25 mouse cellular contexts compared by ENCODE assay signal in genomic region chr16:13951245-13951644, GRCm38 (mm10). TPM values are rescaled to one million over a fixed set of nuclear protein-coding genes. Genes with fewer than 3 reads are reported as not detected.
DNase-seq lines count a peak whose midpoint lies in the region; ATAC-seq and TF ChIP-seq lines count a peak whose summit lies in the region.
"Had no signal": no experiment of that assay in that cellular context is flagged by ENCODE, and none has a peak within 500 bp of the region (broad histone marks: within the 10 kb centered on the region; RNA-seq: fewer than 3 reads in every experiment).

No protein-coding gene starts in this region.

- H3K9me3 ChIP-seq in ES-Bruce4 (replicated peaks; ENCODE audit: control insufficient read depth, insufficient read depth, low read length, poor library complexity, severe bottlenecking) (peaks cover 7% of the 10 kb centered on the region; the same call in 1 of the 2 replicates), ES-E14 (ENCODE audit: control insufficient read depth, insufficient read depth, low read depth, low read length) (peaks cover 2% of the 10 kb centered on the region; the same call in 1 of the 2 replicates)
- no peaks in the 10 kb centered on the region for H3K9me3 ChIP-seq in midbrain, embryonic 14.5 days (ENCODE audit: control insufficient read depth, low read length)
- no peaks in the 10 kb centered on the region for H3K9me3 ChIP-seq in heart, embryonic 11.5 days (replicated peaks; ENCODE audit: control insufficient read depth, low read length)
- H3K9me3 ChIP-seq: embryonic facial prominence, embryonic 10.5 days; embryonic facial prominence, embryonic 12.5 days; forebrain, embryonic 13.5 days; forebrain, embryonic 15.5 days; G1E had no signal

- no peak overlapping the region for H3K4me2 ChIP-seq in midbrain, embryonic 14.5 days (ENCODE audit: low read length)
- no peak overlapping the region for H3K4me2 ChIP-seq in heart, embryonic 11.5 days
- H3K4me2 ChIP-seq: embryonic facial prominence, embryonic 12.5 days; forebrain, embryonic 13.5 days; forebrain, embryonic 15.5 days had no signal

- 74% methylated on average over 3 of the region's 3 CpGs for WGBS in midbrain, embryonic 14.5 days
- 64% methylated on average over 3 of the region's 3 CpGs for WGBS in heart, embryonic 11.5 days (ENCODE audit: insufficient replicate concordance)

- peak; percentile 95 for TF ChIP-seq EP300 in ES-Bruce4 (IDR thresholded peaks at IDR 0.05; ENCODE audit: insufficient read depth, low read depth, low read length)

- DNase-seq in 416B (ENCODE audit: low read depth) (peak; percentile 5), ES-E14 (ENCODE audit: low read depth, low spot score) (no peak), WW6 (ENCODE audit: low read depth, low spot score) (peak; percentile 14)
- no peak for DNase-seq in B cell, adult 2 months
- no peak for DNase-seq in right cerebral cortex, adult 18-20 months
- DNase-seq in midbrain, embryonic 14.5 days, result no peak
- DNase-seq: adrenal gland, adult 2 months; adrenal gland, postnatal 10 days; adrenal gland, postnatal 25 days; cerebellum, adult 11 months; cerebellum, adult 18-20 months; cerebellum, adult 8-10 months; cerebellum, adult 9-11 months; cerebellum, postnatal 25 days; forebrain, postnatal 0 days had no signal

- H3K4me1 ChIP-seq in ES-Bruce4 (ENCODE audit: control insufficient read depth, insufficient read depth, low read length), result peaks cover 2% of the 10 kb centered on the region
- H3K4me1 ChIP-seq in ES-E14 (ENCODE audit: control insufficient read depth in 2 of 2, insufficient read depth in 2 of 2, low read length in 2 of 2, poor library complexity in 1 of 2), result peaks cover 0 to 8% of the 10 kb centered on the region in 2 experiments; a peak in 2 of 4 replicates
- no peaks in the 10 kb centered on the region for H3K4me1 ChIP-seq in midbrain, embryonic 14.5 days (ENCODE audit: control insufficient read depth, insufficient read depth, low read length)
- H3K4me1 ChIP-seq in heart, embryonic 11.5 days (ENCODE audit: control insufficient read depth, insufficient read depth, low read length), result no peaks in the 10 kb centered on the region
- H3K4me1 ChIP-seq: embryonic facial prominence, embryonic 10.5 days; embryonic facial prominence, embryonic 12.5 days; forebrain, embryonic 13.5 days; forebrain, embryonic 15.5 days had no signal

- in situ Hi-C loops in ES-E14 (cut with MboI; ENCODE audit: low sequenced_read_pairs in 2 of 2, unreplicated experiment in 2 of 2), result no loop called here

- no peaks in the 10 kb centered on the region for H3K36me3 ChIP-seq in ES-Bruce4 (ENCODE audit: control insufficient read depth, insufficient read depth, low read length, poor library complexity, severe bottlenecking)
- peaks cover 5% of the 10 kb centered on the region; the same call in 1 of the 2 replicates for H3K36me3 ChIP-seq in ES-E14 (ENCODE audit: control insufficient read depth, insufficient read depth, low read length, poor library complexity, severe bottlenecking)
- H3K36me3 ChIP-seq in midbrain, embryonic 14.5 days (ENCODE audit: control insufficient read depth, insufficient read depth, low read length), result 0 out of 2 replicates have a peak, but pooled peaks cover 2% of the 10 kb centered on the region
- no peaks in the 10 kb centered on the region for H3K36me3 ChIP-seq in heart, embryonic 11.5 days (ENCODE audit: control insufficient read depth, insufficient read depth, low read length)
- H3K36me3 ChIP-seq: embryonic facial prominence, embryonic 10.5 days; embryonic facial prominence, embryonic 12.5 days; forebrain, embryonic 15.5 days; G1E had no signal

- ATAC-seq in midbrain, embryonic 14.5 days (ENCODE audit: low FRiP score, low TSS enrichment), result no peak
- ATAC-seq in heart, embryonic 11.5 days (replicated peaks; ENCODE audit: insufficient number of reproducible peaks, low FRiP score, low TSS enrichment), result no peak
- ATAC-seq: forebrain, embryonic 13.5 days; forebrain, embryonic 15.5 days; forebrain, postnatal 0 days; Patski had no signal

- no peak for TF ChIP-seq CTCF in ES-Bruce4 (IDR thresholded peaks at IDR 0.05; ENCODE audit: low read depth, low read length)

- H3K4me3 ChIP-seq in ES-Bruce4 (ENCODE audit: low read depth, low read length), result no peak overlapping the region
- no peak overlapping the region for H3K4me3 ChIP-seq in ES-E14 (ENCODE audit: insufficient read depth in 1 of 2, low read depth in 1 of 2, low read length in 2 of 2, poor library complexity in 1 of 2, severe bottlenecking in 1 of 2)
- no peak overlapping the region for H3K4me3 ChIP-seq in midbrain, embryonic 14.5 days (replicated peaks; ENCODE audit: low read depth, low read length)
- H3K4me3 ChIP-seq in heart, embryonic 11.5 days (ENCODE audit: low read depth, low read length), result no peak overlapping the region
- H3K4me3 ChIP-seq: embryonic facial prominence, embryonic 10.5 days; embryonic facial prominence, embryonic 12.5 days; forebrain, embryonic 13.5 days; forebrain, embryonic 15.5 days had no signal

- no peak overlapping the region for H3K27ac ChIP-seq in ES-Bruce4 (ENCODE audit: insufficient read depth, low read length)
- peak overlapping the region; percentile 29; the same call in 1 of the 2 replicates for H3K27ac ChIP-seq in ES-E14 (ENCODE audit: insufficient read depth, low read depth, low read length, poor library complexity, severe bottlenecking)
- H3K27ac ChIP-seq in midbrain, embryonic 14.5 days (replicated peaks; ENCODE audit: low read depth, low read length), result no peak overlapping the region
- no peak overlapping the region for H3K27ac ChIP-seq in heart, embryonic 11.5 days (ENCODE audit: low read depth, low read length)
- H3K27ac ChIP-seq: embryonic facial prominence, embryonic 10.5 days; embryonic facial prominence, embryonic 12.5 days; forebrain, embryonic 13.5 days; forebrain, embryonic 15.5 days had no signal

- no peak for TF ChIP-seq POLR2A in ES-Bruce4 (IDR thresholded peaks at IDR 0.05; ENCODE audit: insufficient read depth, low read length)

- H3K27me3 ChIP-seq in ES-Bruce4 (ENCODE audit: control insufficient read depth, insufficient read depth, low read length, poor library complexity, severe bottlenecking), result no peaks in the 10 kb centered on the region
- no peaks in the 10 kb centered on the region for H3K27me3 ChIP-seq in midbrain, embryonic 14.5 days (ENCODE audit: control insufficient read depth, insufficient read depth, low read length)
- H3K27me3 ChIP-seq in heart, embryonic 11.5 days (ENCODE audit: control insufficient read depth, insufficient read depth, low read length), result no peaks in the 10 kb centered on the region
- H3K27me3 ChIP-seq: embryonic facial prominence, embryonic 12.5 days; forebrain, embryonic 13.5 days; forebrain, embryonic 15.5 days; Patski had no signal

- no peak overlapping the region for H3K9ac ChIP-seq in ES-Bruce4 (ENCODE audit: low read depth, poor library complexity, severe bottlenecking)
- no peak overlapping the region for H3K9ac ChIP-seq in ES-E14 (ENCODE audit: insufficient read depth, low read depth, low read length, poor library complexity, severe bottlenecking)
- H3K9ac ChIP-seq in midbrain, embryonic 14.5 days (replicated peaks; ENCODE audit: low read length), result no peak overlapping the region
- no peak overlapping the region for H3K9ac ChIP-seq in heart, embryonic 11.5 days (ENCODE audit: low read depth, low read length)
- H3K9ac ChIP-seq: embryonic facial prominence, embryonic 12.5 days; forebrain, embryonic 13.5 days; forebrain, embryonic 15.5 days; forebrain, postnatal 0 days had no signal

TF ChIP-seq in ES-E14, 5 proteins besides CTCF, POLR2A, EP300 and RAD21:
- no peak for TF ChIP-seq CHD2 (IDR thresholded peaks at IDR 0.05; ENCODE audit: low read depth, low read length)
- no peak for TF ChIP-seq MAFK (IDR thresholded peaks at IDR 0.05; ENCODE audit: insufficient read depth, low read depth, low read length)
- no peak for TF ChIP-seq ZNF384 (IDR thresholded peaks at IDR 0.05; ENCODE audit: low read depth, low read length)
- TF ChIP-seq HCFC1 (IDR thresholded peaks at IDR 0.05; ENCODE audit: borderline replicate concordance, insufficient read depth, low read length), result no peak
- TF ChIP-seq ZC3H11A (IDR thresholded peaks at IDR 0.05; ENCODE audit: borderline replicate concordance, low read depth, low read length), result no peak

RNA-seq across cellular contexts. Expression of gene 2900011O08Rik, which starts 35.2 kb away (rescaled TPM):
- polyA plus RNA-seq in ES-Bruce4 (2011; ENCODE audit: insufficient read depth, insufficient read length, low read depth, missing spikeins), result 17.0 and 20.0 TPM in 2 replicates
- 10.2 and 19.1 TPM in 2 replicates for total RNA-seq in ES-E14 (2012; rRNA removed)
- polyA plus RNA-seq in midbrain, embryonic 14.5 days (2014; fragmentation: Nextera tagmentation; extraction: Ambion mirVana), result 166 and 194 TPM in 2 replicates
- polyA plus RNA-seq in heart, embryonic 11.5 days (2014; fragmentation: Nextera tagmentation; extraction: Ambion mirVana), result 0.92 and 1.3 TPM in 2 replicates
- polyA plus RNA-seq: G1E had no signal

RNA-seq across cellular contexts. Expression of gene Ifitm7, which starts 35.4 kb away (rescaled TPM):
- 9.0 and 10.1 TPM in 2 replicates for polyA plus RNA-seq in ES-Bruce4 (2011; ENCODE audit: insufficient read depth, insufficient read length, low read depth, missing spikeins)
- total RNA-seq in ES-E14 (2012; rRNA removed), result 7.2 and 11.4 TPM in 2 replicates
- 0.46 and 1.8 TPM in 2 replicates for polyA plus RNA-seq in midbrain, embryonic 14.5 days (2014; fragmentation: Nextera tagmentation; extraction: Ambion mirVana)
- polyA plus RNA-seq in heart, embryonic 11.5 days (2014; fragmentation: Nextera tagmentation; extraction: Ambion mirVana), result not detected in 2 replicates
- total RNA-seq: adrenal gland, adult 2 months had no signal
- polyA plus RNA-seq: adrenal gland, adult 2 months; C2C12; embryonic facial prominence, embryonic 14.5 days; G1E had no signal

RNA-seq across cellular contexts. Expression of gene Mpv17l, which starts 48.3 kb away (rescaled TPM):
- 19.9 and 28.4 TPM in 2 replicates for polyA plus RNA-seq in ES-Bruce4 (2011; ENCODE audit: insufficient read depth, insufficient read length, low read depth, missing spikeins)
- total RNA-seq in ES-E14 (2012; rRNA removed), result 8.4 and 13.9 TPM in 2 replicates
- 22.0 and 23.4 TPM in 2 replicates for polyA plus RNA-seq in midbrain, embryonic 14.5 days (2014; fragmentation: Nextera tagmentation; extraction: Ambion mirVana)
- 1.6 and 2.1 TPM in 2 replicates for polyA plus RNA-seq in heart, embryonic 11.5 days (2014; fragmentation: Nextera tagmentation; extraction: Ambion mirVana)

RNA-seq across cellular contexts. Expression of gene Pdxdc1, which starts 48.3 kb away (rescaled TPM):
- 135 and 156 TPM in 2 replicates for polyA plus RNA-seq in ES-Bruce4 (2011; ENCODE audit: insufficient read depth, insufficient read length, low read depth, missing spikeins)
- total RNA-seq in ES-E14 (2012; rRNA removed), result 50.8 and 88.3 TPM in 2 replicates
- 54.7 and 77.8 TPM in 2 replicates for polyA plus RNA-seq in midbrain, embryonic 14.5 days (2014; fragmentation: Nextera tagmentation; extraction: Ambion mirVana)
- polyA plus RNA-seq in heart, embryonic 11.5 days (2014; fragmentation: Nextera tagmentation; extraction: Ambion mirVana), result 64.6 and 74.2 TPM in 2 replicates

Comparison
In these comparisons a context has a peak if more than half of its experiments do, and no peak if none do; other contexts are left out.
1. DNase-seq: peak in 416B (single experiment) and WW6 (single experiment); none in ES-E14 (single experiment), B cell, adult 2 months (0 of 2), right cerebral cortex, adult 18-20 months (single experiment) and midbrain, embryonic 14.5 days (single experiment).